In genomic region chr6:120324295-120324927, GRCm38 (mm10) we compare ENCODE assay signal across 8 mouse cellular contexts. TPM values are rescaled to one million over a fixed set of nuclear protein-coding genes. Genes with fewer than 3 reads are reported as not detected.
DNase-seq lines count a peak whose midpoint lies in the region; TF ChIP-seq lines count a peak whose summit lies in the region.

No protein-coding gene starts in this region.

- H3K9me3 ChIP-seq in heart, embryonic 10.5 days, result no peaks in the 10 kb centered on the region

- no peaks in the 10 kb centered on the region for H3K4me1 ChIP-seq in heart, embryonic 10.5 days

- peaks cover 28% of the 10 kb centered on the region for H3K36me3 ChIP-seq in heart, embryonic 10.5 days

- 29% methylated on average over 6 of the region's 6 CpGs for WGBS in heart, embryonic 10.5 days

- peak; percentile 93 for TF ChIP-seq CTCF in gastrocnemius, adult 2 months (IDR thresholded peaks at IDR 0.05)

- peak; percentile 66 for DNase-seq in gastrocnemius, adult 2 months
- DNase-seq in gastrocnemius, postnatal 36 days, result no peak
- peak; percentile 83 for DNase-seq in adipocyte (ENCODE audit: low spot score)
- peak; percentile 92 for DNase-seq in embryo, embryonic 10 days (ENCODE audit: low spot score)
- DNase-seq in heart, embryonic 10.5 days (ENCODE audit: low spot score), result peak; percentile 79
- peak; percentile 37 for DNase-seq in layer of hippocampus, adult 9-10 months (ENCODE audit: low spot score)
- DNase-seq in lung, postnatal 4 days, result peak; percentile 29 to 73
- peak; percentile 30 for DNase-seq in spleen, adult 12 weeks (ENCODE audit: low spot score)

- no peak overlapping the region for H3K4me3 ChIP-seq in gastrocnemius, adult 2 months
- no peak overlapping the region for H3K4me3 ChIP-seq in heart, embryonic 10.5 days

- no peak overlapping the region for H3K27ac ChIP-seq in gastrocnemius, adult 2 months
- H3K27ac ChIP-seq in heart, embryonic 10.5 days, result no peak overlapping the region

- intact Hi-C loops in gastrocnemius, adult 2 months (cut with DNase I), result loop anchor here (1.0 kb wide), 1 partner anchor 102 kb away; no protein-coding TSS in a partner anchor
- intact Hi-C loops in gastrocnemius, postnatal 36 days (cut with DNase I), result loop anchor here (1.0 kb wide), 1 partner anchor 102 kb away; no protein-coding TSS in a partner anchor

- no peaks in the 10 kb centered on the region for H3K27me3 ChIP-seq in heart, embryonic 10.5 days (ENCODE audit: insufficient read depth, poor library complexity, severe bottlenecking)

RNA-seq across cellular contexts. Expression of gene B4galnt3, which starts 30.1 kb away (rescaled TPM):
- under 1 TPM; 0.78 to 0.89 TPM for total RNA-seq in gastrocnemius, adult 2 months (2021)
- total RNA-seq in gastrocnemius, postnatal 36 days (2021), result 1 to 10 TPM in 1 of 2 experiments, under 1 TPM in 1; 0.99 to 1.7 TPM
- 0.40 and 0.79 TPM in 2 replicates for polyA plus RNA-seq in heart, embryonic 10.5 days (2016; fragmentation: Nextera tagmentation; extraction: Ambion mirVana)

RNA-seq across cellular contexts. Expression of gene D330020A13Rik, which starts 30.2 kb away (rescaled TPM):
- total RNA-seq in gastrocnemius, adult 2 months (2021), result not detected
- total RNA-seq in gastrocnemius, postnatal 36 days (2021), result not detected
- 0.27 TPM in 1 of 2 replicates, not detected in the other for polyA plus RNA-seq in heart, embryonic 10.5 days (2016; fragmentation: Nextera tagmentation; extraction: Ambion mirVana)

RNA-seq across cellular contexts. Expression of gene Kdm5a, which starts 39.5 kb away (rescaled TPM):
- 10 to 100 TPM; 22.9 to 23.8 TPM for total RNA-seq in gastrocnemius, adult 2 months (2021)
- total RNA-seq in gastrocnemius, postnatal 36 days (2021), result 10 to 100 TPM; 18.9 to 20.5 TPM
- polyA plus RNA-seq in heart, embryonic 10.5 days (2016; fragmentation: Nextera tagmentation; extraction: Ambion mirVana), result 36.9 and 38.9 TPM in 2 replicates

RNA-seq across cellular contexts. Expression of gene Ccdc77, which starts 39.8 kb away (rescaled TPM):
- 1 to 10 TPM; 2.8 to 3.9 TPM for total RNA-seq in gastrocnemius, adult 2 months (2021)
- 1 to 10 TPM; 3.5 to 4.4 TPM for total RNA-seq in gastrocnemius, postnatal 36 days (2021)
- 23.0 and 24.7 TPM in 2 replicates for polyA plus RNA-seq in heart, embryonic 10.5 days (2016; fragmentation: Nextera tagmentation; extraction: Ambion mirVana)

Comparison
In these comparisons a context has a peak if more than half of its experiments do, and no peak if none do; other contexts are left out.
1. DNase-seq: peak in gastrocnemius, adult 2 months (single experiment), adipocyte (single experiment), embryo, embryonic 10 days (single experiment), heart, embryonic 10.5 days (single experiment), layer of hippocampus, adult 9-10 months (single experiment), lung, postnatal 4 days (2 of 2) and spleen, adult 12 weeks (single experiment); none in gastrocnemius, postnatal 36 days (0 of 2).